Mouse (Mus musculus) urinary bladder, adult 2 months (tissue): ENCODE data around the gene Slc25a48. TPM values are rescaled to one million over a fixed set of nuclear protein-coding genes. Genes with fewer than 3 reads are reported as not detected.

Source experiments
- DNase-seq: peaks from one replicate; pipeline ENCODE4 v3.0.0; 2022; ENCODE audit warnings: low spot score
- polyA plus RNA-seq: library from polyadenylated mRNA; depleted of rRNA; stranded (reverse); fragments of >200 nt; gene quantifications from 2 replicates; pipeline ENCODE4 v1.2.3, GENCODE M21; 2012

Gene Slc25a48
- polyA plus RNA-seq, 1 experiment, result 14.9 TPM

GRCm38 (mm10) chr13:56449239-56450030 is 11.3 kb downstream of the Slc25a48 start:
- no peak for DNase-seq

GRCm38 (mm10) chr13:56450035-56450434 is 11.9 kb downstream of the Slc25a48 start:
- DNase-seq, result no peak

GRCm38 (mm10) chr13:56458001-56458400 is 19.8 kb downstream of the Slc25a48 start:
- no peak for DNase-seq

- no peak for DNase-seq
Observed at GRCm38 (mm10) chr13:56461460-56461859, 23.3 kb downstream of the Slc25a48 start.

DNA sequence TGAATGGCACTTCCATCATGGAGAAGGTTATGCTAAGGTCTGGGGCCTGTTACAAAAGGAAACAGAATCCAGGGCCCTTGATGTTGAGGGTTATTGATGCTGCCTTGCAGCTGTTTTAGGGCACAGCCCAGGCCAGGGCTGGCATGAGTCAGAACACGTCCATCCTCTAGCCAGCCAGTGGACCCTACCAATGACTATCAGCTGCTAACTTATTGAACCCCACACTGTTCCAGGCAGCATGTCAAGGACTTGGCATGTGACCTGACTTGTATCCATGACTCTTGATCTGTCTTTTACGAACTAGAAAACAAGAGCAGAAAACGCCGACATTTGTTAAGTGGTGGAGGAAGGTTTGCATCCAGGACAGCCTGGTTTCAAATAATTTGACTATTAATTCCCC is 24.6 kb downstream of the Slc25a48 start:
- no peak for DNase-seq

DNA sequence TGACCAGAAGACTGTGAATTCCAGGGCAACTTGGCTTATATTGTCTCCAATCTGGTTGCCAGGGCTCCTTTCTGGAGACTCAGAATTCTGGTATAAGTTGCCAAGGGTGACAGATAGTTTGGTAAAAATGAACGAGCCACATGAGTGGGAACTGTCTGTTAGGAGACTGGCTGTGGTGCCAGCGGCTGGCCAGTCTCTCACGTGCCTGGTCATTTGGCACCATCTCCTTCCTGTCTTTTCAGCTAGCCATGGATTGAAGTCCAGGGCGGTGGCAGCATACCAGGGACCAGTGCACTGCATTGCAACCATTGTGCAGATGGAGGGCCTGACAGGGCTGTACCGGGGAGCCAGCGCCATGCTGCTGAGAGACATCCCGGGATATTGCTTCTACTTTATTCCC is 25.1 kb downstream of the Slc25a48 start:
- DNase-seq, result no peak

GRCm38 (mm10) chr13:56463750-56464149 is 25.6 kb downstream of the Slc25a48 start:
- no peak for DNase-seq

GRCm38 (mm10) chr13:56467786-56468185 is 29.6 kb downstream of the Slc25a48 start:
- DNase-seq, result no peak

DNA sequence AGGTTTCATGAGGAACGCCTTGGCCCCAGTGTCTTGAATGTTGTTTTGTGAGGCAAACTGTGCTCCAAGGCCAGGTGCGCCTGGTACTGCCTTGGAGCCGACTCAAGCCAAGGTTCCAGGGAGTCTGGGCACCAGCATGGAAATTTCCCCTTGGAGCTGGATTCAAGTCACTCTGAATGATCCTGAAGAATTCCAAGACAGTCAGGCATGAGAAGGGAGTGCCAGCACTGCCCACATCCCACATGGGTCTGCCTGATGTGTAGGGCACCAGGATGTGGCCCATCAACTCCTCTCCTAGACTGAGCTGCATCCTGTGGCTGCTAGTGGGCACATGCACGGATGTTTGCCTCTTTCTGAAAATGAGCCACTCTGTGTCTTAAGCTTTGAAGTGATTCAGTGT is 30.4 kb downstream of the Slc25a48 start:
- no peak for DNase-seq

DNA sequence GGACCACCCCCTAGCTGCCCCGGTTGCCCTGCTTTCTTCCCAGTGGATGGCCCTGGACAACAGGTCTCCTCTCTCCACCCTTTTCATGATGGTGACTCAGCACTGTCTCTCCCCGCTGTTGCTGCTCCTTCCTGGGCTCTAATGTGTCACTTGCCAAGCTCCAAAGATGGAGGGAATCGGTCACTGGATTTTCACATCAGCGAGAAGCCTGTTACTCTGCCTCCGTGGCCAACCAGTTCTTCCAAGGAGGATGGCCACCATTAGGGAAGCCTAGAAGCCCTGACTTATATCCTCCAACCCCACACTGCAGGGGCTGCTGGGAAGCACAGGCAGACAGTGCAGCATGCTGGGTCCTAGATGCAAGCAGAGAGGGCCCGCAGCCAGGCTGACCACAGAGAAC is 33.1 kb downstream of the Slc25a48 start:
- DNase-seq, result no peak

DNA sequence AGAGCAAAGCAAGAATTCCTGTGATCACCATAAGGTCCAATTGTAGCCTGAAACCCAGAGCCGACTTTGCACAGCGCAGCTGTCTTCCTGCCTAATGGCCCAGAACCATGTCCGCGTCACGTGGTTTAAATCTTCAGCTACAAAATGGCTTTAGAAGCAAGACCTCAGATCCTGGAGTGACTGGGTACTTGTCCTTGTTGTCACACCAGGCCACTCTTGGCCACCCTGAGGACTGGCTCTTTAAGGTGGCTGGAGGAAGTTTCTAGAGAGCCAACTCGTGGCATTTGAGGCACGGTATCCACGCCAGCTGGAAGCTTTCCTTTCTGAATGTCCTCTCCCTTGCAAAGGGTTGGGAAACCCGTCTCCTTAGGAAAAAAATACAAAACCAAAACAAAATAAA is 33.8 kb downstream of the Slc25a48 start:
- no peak for DNase-seq

- no peak for DNase-seq
Observed at GRCm38 (mm10) chr13:56472661-56473060, 34.5 kb downstream of the Slc25a48 start.

- no peak for DNase-seq
Observed at GRCm38 (mm10) chr13:56475363-56475762, 37.2 kb downstream of the Slc25a48 start.

DNA sequence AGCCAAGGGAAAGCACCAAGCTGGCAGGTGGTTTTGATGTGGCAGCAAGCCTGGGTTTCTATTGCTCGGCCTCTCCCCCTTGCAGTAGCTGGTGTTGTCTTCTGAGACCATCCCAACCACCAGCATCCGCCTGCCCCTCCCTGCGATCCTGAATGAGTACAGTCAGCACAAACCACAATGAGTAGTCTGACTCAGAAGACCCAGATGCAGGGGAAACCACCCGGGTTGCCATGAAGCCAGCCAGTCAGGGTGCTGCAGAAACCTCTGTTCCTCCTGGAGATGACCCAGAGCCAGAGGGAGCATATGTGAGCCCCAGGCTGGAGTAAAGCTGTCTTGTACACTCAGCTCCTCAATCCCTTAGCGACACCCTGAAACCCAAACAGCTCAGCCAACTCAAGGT is 38.6 kb downstream of the Slc25a48 start:
- DNase-seq, result no peak

GRCm38 (mm10) chr13:56477271-56477670 is 39.1 kb downstream of the Slc25a48 start:
- no peak for DNase-seq

DNA sequence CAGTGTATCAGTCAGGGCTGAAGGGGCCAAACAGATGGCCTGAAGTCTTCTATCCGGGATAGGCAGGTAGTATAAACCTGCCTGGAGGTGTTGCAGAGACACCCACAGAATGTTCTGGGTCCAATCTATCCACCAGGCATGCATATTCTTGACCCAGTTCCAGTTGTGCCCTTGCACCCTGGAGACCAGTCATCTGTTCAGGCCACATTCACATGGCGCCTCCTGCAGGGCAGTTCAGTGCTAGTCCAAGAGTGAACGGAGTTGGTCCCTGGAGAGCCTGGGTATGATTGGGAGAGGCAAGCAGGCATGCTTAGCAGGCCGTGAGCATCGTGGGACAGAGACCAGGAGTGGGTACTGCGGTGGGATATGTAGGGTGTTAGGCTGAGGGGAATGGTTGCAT is 39.9 kb downstream of the Slc25a48 start:
- DNase-seq, result no peak

DNA sequence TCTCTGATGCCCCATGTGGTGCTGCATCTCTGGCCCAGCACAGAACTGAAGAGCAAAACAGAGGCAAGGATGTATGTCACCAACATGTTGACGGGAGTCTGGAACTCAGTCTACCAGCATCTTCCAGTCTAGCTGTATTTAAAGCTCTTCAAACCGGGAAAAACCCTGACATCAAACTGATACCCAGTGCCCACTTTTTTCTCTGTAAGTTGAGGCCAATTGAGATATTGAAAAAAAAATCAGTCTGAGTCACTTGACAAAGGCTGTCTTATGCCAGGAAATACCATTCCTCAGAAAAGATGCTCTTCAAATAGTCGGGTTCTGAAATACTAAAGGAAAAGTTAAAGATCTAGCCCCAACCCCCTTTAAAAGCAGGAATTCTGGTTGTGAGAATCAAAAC is 44.0 kb downstream of the Slc25a48 start, which contains the start of gene Il9:
Gene Il9 (minus strand): TSS at position 101 of the 400 bp plus-strand sequence.
- DNase-seq, result no peak

DNA sequence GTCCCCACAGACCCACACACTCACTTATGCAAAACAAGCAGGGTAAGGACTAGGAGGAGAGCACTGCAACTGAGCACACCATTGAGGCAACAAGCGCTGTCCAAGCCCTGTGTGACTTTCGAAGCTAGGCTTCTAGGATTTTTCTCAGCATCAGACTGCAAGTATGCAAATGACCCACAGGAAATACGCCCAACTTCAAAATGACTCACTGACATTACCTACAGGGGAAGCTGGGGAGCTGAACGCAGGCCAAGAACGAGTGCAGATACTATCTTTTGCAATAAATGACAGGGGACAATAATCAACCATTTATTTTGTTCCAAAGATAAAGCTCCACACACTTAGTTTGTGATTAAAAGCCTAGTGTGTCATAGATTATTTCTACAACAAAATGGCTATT is 49.9 kb downstream of the Slc25a48 start:
- DNase-seq, result no peak

DNA sequence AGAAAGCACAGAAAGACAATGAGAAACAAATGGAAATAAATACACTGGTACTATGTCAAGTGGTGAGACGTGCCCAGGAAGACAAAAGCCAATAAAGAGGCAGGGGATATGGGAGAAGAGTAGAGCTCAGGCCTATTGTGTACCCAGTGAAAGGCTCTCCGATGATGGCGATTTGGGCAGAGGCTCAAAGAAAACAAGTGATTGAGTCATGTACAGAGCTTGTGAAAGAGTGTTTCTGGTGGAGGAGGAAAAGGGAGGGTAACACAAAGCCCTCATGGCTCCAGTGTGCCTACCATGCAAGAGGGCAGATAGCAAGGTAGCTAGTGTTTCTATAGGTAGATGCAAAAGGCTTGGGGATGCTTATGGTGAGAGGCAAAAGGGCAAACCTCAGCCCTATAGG is 56.3 kb downstream of the Slc25a48 start:
- DNase-seq, result no peak

DNA sequence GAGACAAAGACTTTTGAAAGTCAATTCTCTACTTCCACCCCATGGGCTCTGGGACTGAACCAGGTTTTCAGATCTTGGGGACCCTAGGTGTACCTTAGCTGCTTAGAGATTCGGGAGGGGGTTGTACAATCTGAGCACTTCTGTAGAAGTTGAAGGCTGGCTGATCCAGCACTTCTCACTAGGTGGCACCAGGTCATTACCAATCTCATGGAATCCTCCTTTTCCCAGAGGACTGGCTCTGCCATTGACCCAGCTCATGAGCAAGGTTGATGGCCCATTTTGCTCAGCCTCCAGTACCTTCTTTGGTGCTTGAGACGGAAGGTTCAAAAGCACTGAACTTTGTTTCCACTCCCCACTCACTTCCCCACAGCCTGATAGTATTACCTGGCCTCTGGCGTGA is 62.0 kb downstream of the Slc25a48 start:
- no peak for DNase-seq

GRCm38 (mm10) chr13:56500636-56501035 is 62.5 kb downstream of the Slc25a48 start:
- no peak for DNase-seq

GRCm38 (mm10) chr13:56501866-56502420 is 63.8 kb downstream of the Slc25a48 start:
- no peak for DNase-seq

- no peak for DNase-seq
Observed at GRCm38 (mm10) chr13:56506871-56507496, 68.8 kb downstream of the Slc25a48 start.
